18 mouse cellular contexts compared by ENCODE assay signal in the genomic region with DNA sequence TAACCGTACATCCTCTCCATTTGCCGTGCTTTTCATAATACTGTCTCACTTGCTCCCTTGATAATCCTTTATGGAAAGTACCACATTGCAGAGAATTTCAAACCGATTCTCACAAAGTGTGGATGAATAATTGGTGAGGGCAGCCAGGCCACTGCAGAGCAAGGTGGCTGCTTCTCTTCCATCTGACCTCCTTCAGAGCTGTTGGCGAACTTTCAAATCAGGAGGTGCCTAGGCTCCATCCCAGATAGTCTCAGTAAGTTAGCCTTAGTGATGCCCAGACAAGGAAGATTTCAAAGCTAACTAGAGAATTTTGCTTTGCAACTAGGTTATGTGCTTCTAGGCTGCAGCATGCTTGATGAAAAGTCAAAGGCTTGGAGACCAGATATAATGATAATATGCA. TPM values are rescaled to one million over a fixed set of nuclear protein-coding genes. Genes with fewer than 3 reads are reported as not detected.
"Had no signal": no experiment of that assay in that cellular context is flagged by ENCODE, and none has a peak within 500 bp of the region (broad histone marks: within the 10 kb centered on the region; RNA-seq: fewer than 3 reads in every experiment).

No protein-coding gene starts in this region.

- ATAC-seq: liver, embryonic 12.5 days; liver, postnatal 0 days; lung, postnatal 0 days; midbrain, embryonic 13.5 days; midbrain, embryonic 15.5 days; midbrain, embryonic 16.5 days had no signal

- DNase-seq: left cerebral cortex, postnatal 4 days; liver; liver, embryonic 13.5 days; liver, postnatal 0 days; lung, adult 18-20 months; lung, adult 2 months; lung, embryonic 14.5 days; lung, postnatal 10 days; lung, postnatal 14 days; lung, postnatal 36 days; lung, postnatal 4 days; midbrain, embryonic 14.5 days had no signal

RNA-seq across cellular contexts. Expression of gene Rnf152, which starts 18.1 kb away (rescaled TPM):
- total RNA-seq: monocyte, adult 5-6 weeks had no signal
